Mouse (Mus musculus) cerebellum, adult 9-10 months (tissue): Measurements from ENCODE around the gene Rbpj.

Experiments used
- DNase-seq: peaks from one replicate; pipeline ENCODE4 v3.0.0; 2022

Rbpj gene

DNA sequence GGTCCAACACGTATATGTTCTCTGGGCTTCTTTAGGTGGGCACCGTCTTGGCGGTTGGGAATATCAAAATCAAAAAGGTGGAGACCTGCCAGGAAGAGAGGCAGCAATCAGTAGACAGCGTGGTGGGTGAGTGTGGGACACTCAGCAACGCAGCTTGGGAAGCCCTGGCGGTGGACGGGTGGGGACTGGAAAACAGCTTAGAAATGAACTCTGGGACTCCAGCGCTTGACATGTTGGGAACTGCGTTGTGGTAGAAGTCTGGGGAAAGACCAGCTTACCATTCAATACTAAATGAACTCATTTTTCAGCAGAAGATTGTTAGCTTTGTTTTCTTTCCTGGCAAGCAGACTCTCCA is 3.8 kb downstream of the Rbpj start:
- no peak for DNase-seq

DNA sequence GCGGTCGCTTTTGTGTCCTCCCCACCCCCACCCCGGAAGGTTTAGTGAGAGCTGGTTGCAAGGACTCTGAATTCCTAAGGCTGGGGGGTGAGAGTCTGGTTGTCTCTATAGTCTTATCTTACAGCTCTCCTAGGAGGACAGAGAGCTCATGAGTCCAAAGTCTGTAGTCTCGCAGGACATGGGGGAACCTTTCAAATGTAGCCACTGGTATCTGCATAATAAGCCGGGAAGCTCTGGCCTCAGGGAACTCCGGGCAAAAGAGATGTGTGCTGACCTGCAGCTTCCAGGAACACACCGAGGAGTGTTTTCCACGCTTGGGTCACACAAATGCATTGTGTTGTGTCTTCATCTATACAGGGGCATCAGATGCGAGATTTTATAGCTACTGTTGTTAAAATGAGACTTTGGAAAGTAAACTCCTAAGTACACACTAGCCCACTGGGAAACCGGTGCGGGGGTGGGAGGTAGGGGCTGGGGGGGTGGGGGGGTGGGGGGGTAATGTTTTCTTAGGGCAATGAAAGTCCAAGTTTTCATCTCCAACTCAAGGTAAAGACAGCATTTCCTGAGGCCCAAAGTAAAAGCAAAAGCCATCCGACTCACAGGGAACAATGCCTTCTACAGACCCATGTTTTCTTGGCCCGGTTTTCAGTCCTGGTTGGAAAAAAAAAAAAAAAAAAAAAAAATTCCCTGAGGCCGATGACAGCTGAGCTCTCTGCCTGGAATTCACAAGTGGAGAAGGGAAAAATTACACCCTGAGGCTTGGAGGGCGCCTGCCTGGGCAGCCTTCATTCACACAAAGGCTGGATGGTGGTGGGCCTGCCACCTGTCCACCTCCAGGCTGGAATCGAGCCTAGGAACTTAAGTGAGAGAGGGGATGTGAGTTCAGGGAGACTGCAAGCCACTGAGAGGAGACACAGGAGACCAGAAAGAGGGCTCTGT is 4.5 kb downstream of the Rbpj start:
- DNase-seq: no peak

DNA sequence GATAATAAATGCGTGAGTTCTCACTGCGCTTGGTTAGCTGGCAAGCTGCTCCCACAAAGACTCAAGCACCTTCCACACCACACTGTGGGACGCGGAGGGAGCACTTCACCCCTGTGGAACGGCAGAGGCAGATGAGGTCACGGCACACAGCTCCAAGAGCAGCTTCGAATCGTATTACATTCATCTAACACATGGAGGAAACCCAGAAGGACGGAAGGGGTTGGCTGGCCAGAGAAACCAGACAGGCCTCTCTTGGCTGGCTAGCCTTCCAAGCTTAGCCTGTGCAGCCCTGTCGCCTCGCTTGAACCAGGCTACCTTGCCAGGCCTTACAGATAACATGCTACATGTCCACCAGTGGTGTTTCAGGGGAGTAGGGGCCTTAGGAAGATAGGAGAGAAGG is 6.5 kb downstream of the Rbpj start:
- DNase-seq: no peak

DNA sequence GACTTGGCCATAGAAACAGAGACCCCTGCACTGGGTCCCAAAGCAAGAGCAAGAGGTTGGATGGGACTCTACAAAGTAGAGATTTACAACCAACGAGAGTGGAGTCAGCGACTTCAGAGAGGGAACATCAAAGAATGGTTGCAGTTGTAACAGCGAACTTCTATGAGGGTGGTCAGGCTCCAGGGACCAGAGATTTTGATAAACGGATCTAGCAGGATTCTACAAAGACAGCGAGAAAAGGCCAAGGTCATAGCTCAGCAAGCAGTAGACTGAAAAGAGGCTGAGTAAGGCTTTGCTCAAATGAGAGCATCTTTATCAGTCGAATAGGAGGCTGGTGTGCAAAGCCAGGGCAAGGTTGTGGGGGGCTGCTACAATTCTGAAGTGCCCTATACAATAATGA is 13.2 kb downstream of the Rbpj start:
- no peak for DNase-seq

DNA sequence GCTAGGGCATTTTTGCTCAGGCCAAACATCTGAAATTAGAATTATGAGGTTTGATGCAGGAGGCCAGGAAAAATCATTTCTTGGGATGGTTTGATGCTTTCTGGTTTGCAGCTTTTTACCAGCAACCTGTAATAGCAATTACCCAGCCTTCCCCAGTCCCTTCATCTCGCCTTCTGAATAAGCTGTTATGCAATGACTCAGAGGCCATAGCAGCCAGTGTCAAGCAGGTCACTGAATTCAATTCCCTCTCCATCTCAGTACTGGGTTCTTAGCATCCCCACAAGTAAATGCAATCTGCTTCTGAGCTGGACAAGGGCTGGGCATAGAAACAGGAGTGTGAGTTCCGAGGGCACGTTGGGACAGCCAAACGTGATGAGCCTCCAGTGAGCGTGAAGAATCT is 13.9 kb downstream of the Rbpj start:
- no peak for DNase-seq

DNA sequence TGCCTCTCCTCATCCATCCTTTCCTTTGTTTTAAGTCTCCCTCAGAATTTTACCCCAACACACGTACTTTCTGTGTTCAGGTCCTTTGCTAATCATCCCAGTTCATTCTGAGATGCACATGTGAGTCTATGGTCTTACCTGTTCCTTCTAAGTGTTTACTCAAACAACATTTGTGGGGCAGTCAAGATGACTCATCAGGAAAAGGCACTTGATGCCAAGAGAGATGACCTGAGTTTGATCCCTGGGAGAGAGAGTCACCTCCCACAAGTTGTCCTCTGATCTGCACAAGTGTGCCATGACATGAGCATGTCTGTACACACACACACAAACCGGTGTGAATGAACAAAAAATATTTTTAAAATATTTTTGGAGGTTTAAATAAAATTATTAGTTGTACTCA is 15.1 kb downstream of the Rbpj start:
- no peak for DNase-seq

DNA sequence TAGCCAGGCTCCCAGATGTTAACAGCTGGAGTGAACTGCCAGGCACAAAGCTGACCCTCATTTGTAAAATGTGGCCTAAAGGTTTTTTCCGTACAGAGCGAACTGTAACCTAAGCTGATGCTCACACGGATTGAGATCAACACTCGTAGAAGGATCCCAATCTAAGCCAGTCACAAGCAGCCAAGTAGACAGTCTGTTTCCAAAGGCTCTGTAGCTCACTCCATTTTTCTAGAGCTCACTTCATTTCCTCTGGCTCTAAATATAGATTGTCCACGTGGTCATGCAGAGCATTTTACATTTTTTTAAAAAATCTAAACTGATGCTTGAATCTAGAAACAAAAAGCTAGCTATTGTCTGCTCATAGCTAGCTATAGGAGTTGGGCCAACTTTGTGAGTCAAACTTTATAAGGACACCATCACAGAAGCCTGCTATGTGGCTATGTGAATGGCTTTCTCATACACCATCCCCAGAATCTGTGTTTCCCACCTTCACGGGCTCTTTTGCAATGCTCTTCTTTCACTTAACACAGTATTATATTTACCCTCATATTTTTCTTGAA is 19.2 kb downstream of the Rbpj start:
- no peak for DNase-seq

DNA sequence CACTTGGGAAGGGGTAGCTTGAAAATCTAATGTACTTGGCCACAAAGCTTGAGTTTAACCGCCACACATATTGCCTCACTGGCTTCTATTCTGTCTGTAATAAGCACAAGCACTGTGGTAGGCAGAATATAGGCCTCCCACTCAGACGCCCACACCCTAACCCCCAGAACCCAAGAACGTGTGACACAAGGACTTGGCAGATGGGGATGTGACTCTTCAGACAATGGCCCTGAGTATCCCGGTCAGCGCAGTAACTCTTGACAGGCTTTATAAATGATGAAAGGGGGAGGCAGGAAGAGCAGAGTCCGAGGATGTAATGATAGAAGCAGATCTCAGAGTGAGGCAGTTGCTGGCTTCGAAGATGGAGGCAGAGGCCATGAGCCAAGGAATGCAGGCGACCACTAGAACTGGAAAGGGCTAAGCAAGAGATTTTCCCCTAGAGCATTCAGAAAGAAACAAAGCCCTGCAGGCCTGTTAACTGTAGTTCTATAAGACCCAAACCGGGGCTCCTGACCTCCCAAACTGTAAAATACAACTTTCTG is 20.1 kb downstream of the Rbpj start:
- DNase-seq: no peak

DNA sequence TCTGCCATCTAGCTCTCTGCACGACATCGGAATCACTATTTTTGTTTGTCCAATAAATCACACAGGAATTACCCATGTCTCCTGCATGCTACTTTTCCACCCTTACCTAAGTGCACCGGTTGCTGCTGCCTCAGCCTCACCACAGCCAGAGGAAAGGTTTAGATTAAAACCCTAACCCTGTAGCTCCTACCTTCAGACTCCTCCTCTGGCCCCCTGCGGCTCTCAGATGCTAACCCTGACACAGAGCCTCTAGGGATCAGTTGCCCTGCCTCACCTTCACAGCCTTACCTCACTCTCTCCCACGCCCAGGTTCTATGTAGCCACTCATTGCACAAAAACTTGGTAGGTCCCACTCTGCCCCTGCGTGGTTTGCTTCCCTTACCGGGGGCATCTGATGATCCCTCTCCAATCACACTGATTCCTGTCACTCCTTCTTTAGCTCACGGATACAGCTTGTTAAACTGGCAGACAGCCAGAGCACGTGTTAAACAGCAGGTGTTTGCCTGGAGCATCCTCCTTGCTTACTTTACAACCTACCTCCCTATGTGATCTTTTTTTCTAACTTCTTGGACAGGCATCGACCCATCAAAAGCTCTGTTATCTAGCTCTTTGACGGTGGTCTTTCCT is 21.1 kb downstream of the Rbpj start:
- DNase-seq: no peak

DNA sequence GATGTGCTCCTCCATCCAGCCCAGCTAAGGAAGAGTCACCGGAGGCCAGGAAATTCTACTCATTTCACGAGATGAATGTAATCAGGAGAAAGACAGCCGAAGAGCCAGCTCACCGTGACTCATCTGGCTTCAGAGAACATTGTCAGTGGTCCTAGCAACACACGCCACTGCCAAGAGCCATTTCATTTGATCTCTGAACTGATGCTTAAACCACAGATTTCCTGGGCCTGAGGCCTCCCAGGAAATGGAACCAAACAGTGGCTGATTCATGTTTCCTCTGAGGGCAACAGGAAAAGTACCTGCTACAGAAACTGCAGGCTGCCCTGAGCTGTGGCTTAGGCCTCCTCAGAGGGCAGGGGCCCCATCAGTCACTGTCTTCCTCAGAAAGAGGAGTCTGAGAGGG is 24.7 kb downstream of the Rbpj start:
- no peak for DNase-seq

DNA sequence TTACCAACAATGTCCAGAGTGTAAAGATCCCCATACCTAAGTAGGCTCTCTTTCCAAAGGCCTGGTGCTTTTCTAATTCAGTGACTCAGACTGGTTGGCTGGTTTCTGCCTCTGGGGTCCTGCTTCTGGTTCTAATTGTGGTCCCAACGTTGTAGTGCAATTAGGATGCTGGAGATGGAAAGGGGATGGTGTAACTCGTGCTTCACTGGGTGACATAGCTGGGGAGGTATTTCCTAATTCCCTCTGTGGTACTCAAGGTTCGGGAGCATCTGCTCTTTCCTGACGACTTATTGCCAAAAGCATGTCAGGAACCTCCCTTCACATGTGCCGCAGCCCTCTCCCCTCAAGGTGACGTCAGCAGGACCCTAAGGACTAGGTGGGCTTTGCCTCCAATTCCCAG is 27.8 kb downstream of the Rbpj start:
- DNase-seq: no peak

DNA sequence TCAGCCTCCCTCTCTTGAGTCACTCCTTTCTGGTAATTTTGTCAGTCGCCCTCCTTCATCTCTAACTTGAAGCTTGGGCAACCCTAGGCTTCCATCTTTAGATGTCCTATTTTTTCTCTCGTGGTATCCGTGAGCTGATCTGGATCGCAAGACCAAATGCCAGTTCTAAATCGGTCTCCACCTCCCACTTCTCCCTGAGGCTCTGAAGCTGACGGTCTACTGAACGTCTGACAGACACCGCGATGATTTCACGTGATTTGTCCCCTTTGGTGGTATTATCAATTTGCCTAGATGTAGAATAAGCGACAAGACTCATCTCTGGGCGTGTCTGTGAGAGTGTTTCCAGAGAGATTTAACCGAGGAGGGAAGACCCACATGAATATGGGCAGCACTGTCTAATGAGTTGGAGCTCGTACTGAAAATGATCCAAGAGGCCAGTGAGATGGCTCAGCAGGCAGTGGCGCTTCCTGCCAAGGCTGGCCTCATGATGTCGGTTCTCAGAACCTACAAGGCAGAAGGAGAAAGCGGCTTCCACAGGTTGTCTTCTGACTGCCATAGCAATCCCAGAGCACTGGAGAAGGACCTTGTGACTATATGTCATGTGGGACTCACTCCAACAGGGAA is 28.7 kb downstream of the Rbpj start:
- DNase-seq: peak; percentile 66

DNA sequence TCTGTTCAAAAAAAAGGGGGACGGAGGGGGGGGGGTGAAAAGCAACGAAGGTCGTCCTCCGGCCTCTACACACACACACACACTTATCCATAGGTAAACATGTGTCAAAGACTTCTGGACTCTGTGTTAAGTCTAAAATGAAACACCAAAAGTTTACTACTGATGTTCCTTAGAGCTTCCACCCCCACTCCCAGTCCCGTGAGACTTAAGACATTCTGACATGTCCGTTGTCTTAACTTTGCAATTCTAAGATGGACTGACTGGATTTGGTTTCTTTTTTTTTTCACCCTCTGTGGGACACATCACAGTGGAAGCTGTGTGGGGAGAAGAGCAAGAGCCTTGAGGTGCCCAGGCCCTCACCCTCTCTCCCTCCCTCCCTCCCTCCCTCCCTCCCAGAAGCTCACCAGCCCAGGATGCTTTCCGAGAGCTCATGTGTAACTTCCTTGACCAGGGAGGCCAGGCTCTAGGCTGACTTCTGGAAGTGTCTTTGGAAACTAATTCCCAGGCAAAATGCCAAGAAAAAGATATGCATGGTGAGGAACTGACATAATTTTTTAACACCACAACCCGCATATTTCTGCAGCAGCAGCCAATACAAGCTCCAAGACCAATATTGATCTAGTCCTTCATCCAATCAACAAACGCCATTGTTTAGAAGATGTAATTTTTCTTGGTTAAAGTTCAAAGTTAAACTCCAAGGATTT is 31.0 kb downstream of the Rbpj start:
- DNase-seq: no peak

DNA sequence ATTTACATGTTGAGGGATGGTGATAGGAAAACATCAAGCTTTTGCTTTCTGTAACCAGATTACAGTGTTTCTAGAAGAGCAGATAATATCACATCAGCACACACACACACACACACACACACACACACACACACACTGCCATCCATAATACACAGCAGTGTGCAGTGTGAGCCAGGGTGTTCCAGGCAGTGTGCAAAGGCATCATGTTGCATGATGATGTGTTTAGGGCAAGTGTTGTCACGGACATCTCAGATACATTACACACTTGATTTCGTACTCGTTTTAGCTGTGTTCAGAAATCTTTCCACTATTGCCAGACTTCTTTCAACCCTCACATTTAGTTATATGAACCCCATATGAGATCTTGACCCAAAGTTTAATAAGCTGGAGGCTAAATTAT is 33.6 kb downstream of the Rbpj start:
- DNase-seq: no peak

DNA sequence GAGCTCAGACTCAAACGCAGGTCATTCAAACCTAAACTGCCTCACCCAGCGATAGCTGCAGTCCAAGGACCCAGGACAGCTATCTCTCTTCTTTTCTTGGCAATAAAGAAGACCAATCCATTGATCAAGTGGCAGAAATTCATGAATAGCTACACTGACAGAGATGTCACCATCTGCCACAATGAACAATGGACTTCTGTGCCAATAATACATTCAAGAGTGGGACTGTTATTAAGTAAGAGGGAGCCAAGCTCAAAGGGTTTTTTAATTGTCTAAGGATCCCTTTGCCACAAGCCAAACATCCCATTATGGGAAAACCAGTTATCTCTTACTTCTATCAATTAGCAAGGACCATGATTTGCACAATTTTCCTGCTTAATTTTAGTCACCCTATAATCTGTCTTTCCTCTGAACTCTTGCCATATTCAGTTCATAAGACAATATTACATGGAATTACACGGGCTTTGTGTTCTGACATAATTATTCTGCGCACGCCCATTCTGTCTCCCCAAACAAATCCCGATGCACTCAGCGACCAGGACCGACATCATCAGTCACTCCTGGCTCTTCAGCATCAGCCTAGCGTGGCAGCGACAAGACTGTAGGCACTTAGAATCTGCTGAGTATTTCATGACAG is 34.7 kb downstream of the Rbpj start:
- DNase-seq: no peak

DNA sequence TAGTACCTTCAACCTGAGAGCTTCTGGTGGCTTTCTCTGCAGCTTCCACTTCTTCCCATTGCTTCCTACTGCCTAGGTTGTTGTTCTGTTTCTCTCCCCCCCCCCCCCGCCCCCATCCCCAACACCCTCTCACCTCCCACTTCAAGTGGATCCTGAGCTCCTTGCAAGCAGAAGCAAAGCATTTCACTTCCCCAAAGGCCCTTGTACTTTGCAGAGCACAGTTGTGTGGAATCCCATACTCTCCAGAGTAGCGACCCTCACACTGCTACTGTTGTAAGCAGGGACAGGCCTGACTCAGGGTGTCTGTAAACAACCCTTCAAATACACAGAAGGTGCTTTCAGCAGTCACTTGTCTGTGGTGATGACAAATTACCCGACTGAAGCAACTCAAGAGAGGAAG is 37.3 kb downstream of the Rbpj start:
- DNase-seq: no peak

DNA sequence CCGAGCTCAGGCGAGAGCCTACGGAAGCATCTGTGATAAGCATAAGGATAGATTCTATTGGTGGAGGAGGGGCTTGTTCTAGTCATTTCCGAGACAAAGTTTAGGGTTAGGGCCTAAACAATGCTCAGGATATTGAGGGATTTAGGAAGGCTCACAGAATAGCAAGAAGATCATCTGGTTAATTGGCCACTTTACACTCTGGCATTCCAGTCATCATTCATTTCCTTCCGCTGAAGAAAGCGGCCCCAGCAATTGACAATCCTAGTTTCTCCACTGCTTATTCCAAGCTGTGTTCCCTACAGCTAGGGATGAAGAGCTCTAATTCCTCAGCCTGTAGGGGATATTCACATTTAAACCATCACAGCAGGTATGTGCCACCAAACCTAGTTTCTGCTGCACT is 39.8 kb downstream of the Rbpj start:
- no peak for DNase-seq

DNA sequence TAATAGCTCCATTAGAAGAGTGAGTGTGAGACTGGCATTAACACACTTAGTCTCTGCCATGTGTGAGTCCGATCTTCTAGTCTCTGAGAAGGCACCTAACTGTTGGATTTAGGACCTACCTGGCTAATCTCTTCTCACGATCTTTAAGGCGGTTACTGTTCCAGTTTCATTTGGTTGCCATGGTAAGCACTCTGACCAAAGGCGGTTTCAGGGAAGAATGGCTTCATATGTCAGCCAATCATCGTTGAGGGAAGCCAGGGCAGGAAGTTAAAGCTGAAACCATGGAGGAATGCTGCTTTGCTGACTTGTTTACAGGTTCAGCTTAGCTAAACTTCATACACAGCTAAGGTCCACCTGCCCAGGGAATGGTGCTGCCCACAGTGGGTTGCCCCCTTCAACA is 41.4 kb downstream of the Rbpj start:
- no peak for DNase-seq

DNA sequence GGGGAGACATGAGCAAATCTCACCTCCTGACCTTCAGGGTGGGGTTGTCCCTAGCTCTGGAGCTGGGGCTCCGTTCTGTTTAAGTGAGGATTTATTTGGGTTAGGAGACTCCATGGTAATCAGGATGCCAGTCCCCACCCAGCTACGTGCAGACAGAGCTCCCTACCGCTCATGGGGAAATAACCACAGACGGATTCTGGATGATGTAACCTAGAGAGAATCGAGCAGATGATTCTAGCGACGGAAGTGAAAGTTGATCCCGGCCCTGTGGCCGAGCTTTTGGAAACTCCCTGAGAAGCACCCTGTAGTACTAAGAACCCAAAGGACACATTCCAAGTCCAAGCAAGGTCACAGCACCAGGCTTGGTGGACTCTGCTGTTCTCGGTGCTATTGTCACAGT is 43.5 kb downstream of the Rbpj start:
- no peak for DNase-seq

DNA sequence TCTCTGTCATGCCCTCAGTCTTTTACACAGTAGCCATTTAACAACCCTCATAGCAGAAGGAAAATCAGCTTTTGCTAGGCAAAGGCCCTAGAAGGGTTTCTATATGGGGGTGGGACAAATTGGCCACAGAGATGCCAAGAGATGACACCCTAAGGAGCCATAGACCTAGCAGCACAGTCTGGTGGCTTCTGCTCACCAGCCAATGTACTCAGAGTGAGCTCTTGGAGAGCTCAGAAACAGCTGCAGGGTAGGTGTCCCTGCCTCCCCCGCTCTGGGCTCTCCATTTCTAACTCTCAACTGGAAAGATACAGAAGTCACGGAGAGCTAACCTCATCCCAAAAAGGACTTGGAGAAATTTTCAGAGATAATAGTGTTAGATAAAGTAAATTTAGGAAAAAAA is 44.0 kb downstream of the Rbpj start:
- no peak for DNase-seq

DNA sequence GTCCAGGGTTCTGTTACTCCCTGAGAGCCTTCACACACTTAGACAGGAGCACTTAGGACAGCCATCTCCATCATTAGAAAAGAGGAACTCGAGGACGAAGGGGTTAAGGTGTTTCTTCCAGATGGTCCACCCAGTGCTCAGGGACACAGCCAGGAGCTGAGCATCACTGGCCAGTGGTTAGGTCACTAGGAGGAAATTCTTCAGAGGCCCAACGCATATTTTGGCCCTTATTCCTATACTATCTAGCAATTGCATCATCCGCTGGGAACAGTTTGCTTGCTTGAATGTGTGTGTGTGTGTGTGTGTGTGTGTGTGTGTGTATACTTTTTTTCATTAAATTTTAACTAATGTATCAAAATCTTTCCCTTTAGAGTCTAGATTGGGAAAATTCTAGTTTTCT is 45.5 kb downstream of the Rbpj start:
- DNase-seq: no peak

DNA sequence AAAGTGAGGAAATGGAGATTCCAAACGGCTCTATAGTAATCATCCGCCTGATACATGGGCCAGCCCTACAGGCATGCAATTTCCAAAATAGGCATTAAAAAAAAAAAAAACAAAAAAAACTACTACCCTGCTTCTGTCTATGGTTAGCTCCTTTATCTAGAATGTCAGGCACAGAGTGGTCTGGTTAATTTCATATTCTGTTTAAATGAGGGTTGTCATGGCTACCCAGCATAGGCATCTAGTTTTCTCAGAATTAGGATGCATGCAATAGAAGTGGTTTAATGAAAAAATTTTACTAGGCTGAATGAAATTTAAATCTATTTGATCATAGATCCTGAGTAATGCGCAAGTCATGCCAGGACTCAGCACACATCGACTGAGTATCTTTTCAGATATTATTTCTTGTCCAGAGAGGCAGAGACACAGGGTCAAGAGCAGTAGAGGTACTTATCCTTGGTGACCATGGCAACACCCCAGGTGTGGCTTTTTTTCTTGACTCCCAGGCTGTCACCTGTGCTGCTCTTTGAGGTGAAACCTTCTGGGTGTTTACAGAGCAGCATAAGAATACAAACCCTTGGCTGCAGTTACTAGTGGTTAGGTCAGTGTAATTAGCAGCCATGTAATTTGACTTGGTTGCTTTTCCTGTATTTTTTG is 49.1 kb downstream of the Rbpj start:
- no peak for DNase-seq
